ENCODE assay signal across 10 mouse cellular contexts in the genomic region with DNA sequence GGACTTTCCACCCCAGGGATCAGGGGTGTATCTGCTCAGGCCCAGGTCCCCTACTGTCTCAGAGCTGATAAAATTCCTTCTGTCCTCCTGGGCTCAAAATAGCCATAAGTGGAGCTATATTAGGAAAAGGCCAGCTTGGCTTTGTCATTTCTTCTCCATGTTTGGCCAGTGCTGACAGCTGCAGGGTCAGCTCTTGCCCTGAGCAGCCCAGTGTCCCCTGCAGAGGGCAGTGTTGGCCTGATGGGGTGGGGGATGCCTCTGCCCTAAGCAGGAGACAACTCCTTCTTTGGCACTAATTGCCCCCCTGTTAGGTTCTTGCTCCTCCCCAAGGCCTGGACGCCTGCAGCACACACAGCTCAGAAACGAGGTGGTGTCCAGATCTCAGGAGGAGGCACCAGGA. TPM values are rescaled to one million over a fixed set of nuclear protein-coding genes. Genes with fewer than 3 reads are reported as not detected.
DNase-seq lines count a peak whose midpoint lies in the region; ATAC-seq and TF ChIP-seq lines count a peak whose summit lies in the region.
"Had no signal": no experiment of that assay in that cellular context is flagged by ENCODE, and none has a peak within 500 bp of the region (broad histone marks: within the 10 kb centered on the region; RNA-seq: fewer than 3 reads in every experiment).

No protein-coding gene starts in this region.

- H3K9ac ChIP-seq in heart, adult 2 months (ENCODE audit: low read depth, low read length) = peak overlapping the region; percentile 46
- H3K9ac ChIP-seq in kidney, postnatal 0 days (ENCODE audit: low read depth, low read length) = no peak overlapping the region
- H3K9ac ChIP-seq: embryonic facial prominence, embryonic 13.5 days had no signal

- peak; percentile 82 for TF ChIP-seq POLR2A in heart, adult 2 months (IDR thresholded peaks at IDR 0.05; ENCODE audit: insufficient read depth, low read depth, low read length)

- ATAC-seq in kidney, postnatal 0 days (replicated peaks; ENCODE audit: low FRiP score, low read depth) = no peak
- ATAC-seq: inflammation-experienced regulatory T-cells, adult 6 months had no signal

- intact Hi-C loops in heart, adult 2 months (cut with DNase I) = no loop called here

- WGBS in heart, adult 2 months = 53% methylated on average over 2 of the region's 2 CpGs
- WGBS in kidney, postnatal 0 days = 60% methylated on average over 2 of the region's 2 CpGs

- H3K4me2 ChIP-seq in kidney, postnatal 0 days (ENCODE audit: low read length) = no peak overlapping the region
- H3K4me2 ChIP-seq: embryonic facial prominence, embryonic 13.5 days had no signal

- H3K27ac ChIP-seq in heart, adult 2 months = peak overlapping the region; percentile 84
- H3K27ac ChIP-seq in kidney, postnatal 0 days = no peak overlapping the region
- H3K27ac ChIP-seq: embryonic facial prominence, embryonic 13.5 days had no signal

- TF ChIP-seq EP300 in heart, adult 2 months (IDR thresholded peaks at IDR 0.05; ENCODE audit: insufficient read depth, low read depth, low read length) = peak; percentile 95

- no peaks in the 10 kb centered on the region for H3K79me2 ChIP-seq in heart, adult 2 months (replicated peaks; ENCODE audit: control insufficient read depth, insufficient read depth, low read length)

- peaks cover 4% of the 10 kb centered on the region for H3K4me1 ChIP-seq in heart, adult 2 months (ENCODE audit: control insufficient read depth, insufficient read depth, low read length)
- H3K4me1 ChIP-seq in kidney, postnatal 0 days (replicated peaks; ENCODE audit: insufficient read depth, low read length) = no peaks in the 10 kb centered on the region

- no peaks in the 10 kb centered on the region for H3K27me3 ChIP-seq in heart, adult 2 months (ENCODE audit: control insufficient read depth, insufficient read depth, low read length)
- no peaks in the 10 kb centered on the region for H3K27me3 ChIP-seq in kidney, postnatal 0 days (ENCODE audit: insufficient read depth, low read length)

- TF ChIP-seq CTCF in heart, adult 2 months (IDR thresholded peaks at IDR 0.05) = peak; percentile 79
- peak; percentile 44; the same call in 1 of the 2 replicates for TF ChIP-seq CTCF in kidney, postnatal 0 days (IDR thresholded peaks at IDR 0.05; ENCODE audit: low read depth)

- no peak overlapping the region for H3K4me3 ChIP-seq in heart, adult 2 months
- no peak overlapping the region for H3K4me3 ChIP-seq in kidney, postnatal 0 days (replicated peaks; ENCODE audit: low read depth, low read length)
- H3K4me3 ChIP-seq: embryonic facial prominence, embryonic 13.5 days; megakaryocyte, embryonic 14.5 days had no signal

- DNase-seq in urinary bladder, postnatal 10 days (ENCODE audit: low spot score) = peak; percentile 50
- no peak for DNase-seq in urinary bladder, adult 2 months (ENCODE audit: low spot score)
- DNase-seq in heart, adult 2 months = peak; percentile 79 to 86
- no peak for DNase-seq in kidney, postnatal 0 days (ENCODE audit: low spot score)
- DNase-seq in B cell, adult 2 months = no peak
- no peak for DNase-seq in cerebellum, adult 11 months
- no peak for DNase-seq in ovary, adult 18-20 months (ENCODE audit: low spot score)

- H3K9me3 ChIP-seq in kidney, postnatal 0 days (replicated peaks; ENCODE audit: low read length) = no peaks in the 10 kb centered on the region
- H3K9me3 ChIP-seq: embryonic facial prominence, embryonic 13.5 days; megakaryocyte, embryonic 14.5 days had no signal

- peaks cover 2% of the 10 kb centered on the region; the same call in 1 of the 2 replicates for H3K36me3 ChIP-seq in heart, adult 2 months (ENCODE audit: control insufficient read depth, insufficient read depth, low read length)
- no peaks in the 10 kb centered on the region for H3K36me3 ChIP-seq in kidney, postnatal 0 days (ENCODE audit: insufficient read depth, low read length)
- H3K36me3 ChIP-seq: embryonic facial prominence, embryonic 13.5 days had no signal

RNA-seq across cellular contexts. Expression of a gene that starts 14.4 kb away (rescaled TPM):
- 43.3 and 50.5 TPM in 2 replicates for polyA plus RNA-seq in urinary bladder, adult 2 months (2012; rRNA removed)
- 1,000 to 10,000 TPM in 1 of 2 experiments, 100 to 1,000 TPM in 1; 940 to 1,084 TPM for total RNA-seq in heart, adult 2 months (2021)
- polyA plus RNA-seq in heart, adult 2 months (2012; rRNA removed) = 1,077 and 1,138 TPM in 2 replicates
- 0.50 and 0.51 TPM in 2 replicates for polyA plus RNA-seq in kidney, postnatal 0 days (2015; fragmentation: Nextera tagmentation; extraction: Ambion mirVana)
- polyA plus RNA-seq: inflammation-experienced regulatory T-cells, adult 6 months had no signal

RNA-seq across cellular contexts. Expression of a gene that starts 25.9 kb away (rescaled TPM):
- not detected in 2 replicates for polyA plus RNA-seq in urinary bladder, adult 2 months (2012; rRNA removed)
- total RNA-seq in heart, adult 2 months (2021) = 1 to 10 TPM; 2.4 to 2.6 TPM
- polyA plus RNA-seq in heart, adult 2 months (2012; rRNA removed) = 7.9 and 9.2 TPM in 2 replicates
- polyA plus RNA-seq in kidney, postnatal 0 days (2015; fragmentation: Nextera tagmentation; extraction: Ambion mirVana) = 0.22 and 0.31 TPM in 2 replicates
- polyA plus RNA-seq: embryonic facial prominence, embryonic 13.5 days; inflammation-experienced regulatory T-cells, adult 6 months had no signal

RNA-seq across cellular contexts. Expression of a gene that starts 51.5 kb away (rescaled TPM):
- 0.08 TPM in 1 of 2 replicates, not detected in the other for polyA plus RNA-seq in urinary bladder, adult 2 months (2012; rRNA removed)
- total RNA-seq in heart, adult 2 months (2021) = not detected
- polyA plus RNA-seq in heart, adult 2 months (2012; rRNA removed) = not detected in 2 replicates
- polyA plus RNA-seq in kidney, postnatal 0 days (2015; fragmentation: Nextera tagmentation; extraction: Ambion mirVana) = not detected in 2 replicates
- polyA plus RNA-seq: embryonic facial prominence, embryonic 13.5 days; inflammation-experienced regulatory T-cells, adult 6 months had no signal

Comparison
In these comparisons a context has a peak if more than half of its experiments do, and no peak if none do; other contexts are left out.
1. DNase-seq: peak in urinary bladder, postnatal 10 days (single experiment) and heart, adult 2 months (2 of 2); none in urinary bladder, adult 2 months (single experiment), kidney, postnatal 0 days (single experiment), B cell, adult 2 months (0 of 2), cerebellum, adult 11 months (single experiment) and ovary, adult 18-20 months (single experiment).
2. RNA of a gene that starts 14.4 kb away (polyA plus RNA-seq): 1,077 to 1,138 TPM in heart, adult 2 months and 43.3 to 50.5 TPM in urinary bladder, adult 2 months; 0.50 to 0.51 TPM in kidney, postnatal 0 days; every median in the first group is over 10 times any median in the second.